Mouse (Mus musculus) ES-E14 (cell line): ENCODE data around the gene Mcm3ap.

Experiments used
- CHD2 ChIP-seq: IDR thresholded peaks from 2 replicates; pipeline ENCODE4 v1.6.1; 2014; ENCODE audit warnings: mild to moderate bottlenecking, low read depth, low read length, inconsistent platforms
- MAFK ChIP-seq: IDR thresholded peaks from 2 replicates; pipeline ENCODE4 v1.6.1; 2014; ENCODE audit warnings: mild to moderate bottlenecking, low read depth, low read length, inconsistent platforms; ENCODE audit not compliant: insufficient read depth
- ZC3H11A ChIP-seq: IDR thresholded peaks from 2 replicates; pipeline ENCODE4 v1.6.1; 2012; ENCODE audit warnings: low read depth, mild to moderate bottlenecking, inconsistent platforms, low read length, borderline replicate concordance
- ZNF384 ChIP-seq: IDR thresholded peaks from 2 replicates; pipeline ENCODE4 v1.6.1; 2012; ENCODE audit warnings: low read depth, low read length, inconsistent platforms

DNA sequence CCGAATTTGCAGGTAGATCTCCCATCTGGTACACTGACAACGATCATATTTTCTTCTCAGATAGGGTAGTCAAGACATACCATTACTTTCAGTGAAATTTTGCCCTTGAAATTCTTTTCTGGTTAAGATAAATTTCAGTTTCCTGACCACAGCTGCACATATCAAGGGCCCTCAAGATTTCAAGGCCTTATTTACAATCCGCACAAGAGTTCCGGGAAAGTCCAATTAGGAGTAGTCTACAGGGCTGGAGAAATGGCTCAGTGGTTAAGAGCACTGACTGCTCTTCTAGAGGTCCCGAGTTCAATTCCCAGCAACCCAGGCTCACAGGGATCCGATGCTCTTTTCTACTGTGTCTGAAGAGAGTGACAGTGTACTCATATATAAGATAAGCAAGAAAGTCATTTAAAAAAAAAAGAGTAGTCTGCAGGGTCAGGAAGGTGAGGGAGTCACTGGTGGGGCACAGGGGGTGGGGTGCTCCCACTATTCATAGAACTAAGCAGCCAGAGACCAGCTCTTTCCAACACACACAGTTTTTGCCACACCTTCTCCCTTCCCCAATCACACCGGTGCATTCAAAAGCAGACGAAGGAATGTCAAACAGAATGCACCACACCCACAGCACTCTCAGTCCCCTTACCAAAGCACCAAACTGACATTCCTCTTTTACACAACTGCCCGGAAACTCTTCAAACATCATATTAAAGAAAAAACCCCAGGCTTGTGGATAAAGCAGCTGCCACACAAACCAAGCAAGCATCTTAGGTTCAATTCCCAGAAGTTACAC is 29.4 kb upstream of the Mcm3ap start:
- TF ChIP-seq CHD2 (no peak), ZC3H11A (no peak), ZNF384 (no peak), MAFK (no peak)
